Mouse (Mus musculus) spleen, postnatal 10 days (tissue): ENCODE measurements around the gene Casp6.
A peak's percentile ranks its signal among the peaks of the same experiment; 100 is the strongest.

Experiments
- DNase-seq, 2 experiments: peaks; one replicate each; pipeline ENCODE4 v3.0.0; 2021 to 2022; ENCODE audit warnings: low spot score in 2 of 2

The Casp6 gene

DNA sequence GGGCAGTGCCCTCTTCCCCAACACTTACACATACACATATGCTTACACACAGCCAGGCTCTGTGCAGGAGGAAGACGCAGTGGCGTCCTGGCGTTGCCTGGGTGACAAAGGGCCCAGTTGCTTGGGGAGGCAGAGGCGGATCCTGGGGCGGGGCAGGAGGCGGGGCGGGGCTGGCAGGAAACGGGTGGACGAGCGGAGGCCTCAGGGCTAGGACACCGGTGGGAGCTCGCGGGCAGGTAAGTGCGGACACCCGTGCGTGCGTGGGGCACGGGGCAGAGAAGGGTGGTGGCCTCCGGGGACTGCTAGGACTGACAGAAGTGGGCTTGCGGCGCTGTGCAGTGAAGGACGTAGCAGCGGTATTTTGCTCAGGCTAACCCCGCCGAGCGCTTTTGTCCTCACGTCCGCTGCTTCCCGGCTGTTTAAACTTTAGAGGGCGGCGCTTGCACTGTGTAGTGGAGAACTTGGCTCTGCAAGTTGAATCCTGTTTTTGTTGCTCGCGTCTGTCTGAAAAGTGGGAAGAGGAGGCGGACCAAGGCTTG, at the start of gene Casp6:
TSS of gene Casp6 (plus strand) at position 155 of the 539 bp plus-strand sequence.
- DNase-seq, result peak; percentile 77 to 89

DNA sequence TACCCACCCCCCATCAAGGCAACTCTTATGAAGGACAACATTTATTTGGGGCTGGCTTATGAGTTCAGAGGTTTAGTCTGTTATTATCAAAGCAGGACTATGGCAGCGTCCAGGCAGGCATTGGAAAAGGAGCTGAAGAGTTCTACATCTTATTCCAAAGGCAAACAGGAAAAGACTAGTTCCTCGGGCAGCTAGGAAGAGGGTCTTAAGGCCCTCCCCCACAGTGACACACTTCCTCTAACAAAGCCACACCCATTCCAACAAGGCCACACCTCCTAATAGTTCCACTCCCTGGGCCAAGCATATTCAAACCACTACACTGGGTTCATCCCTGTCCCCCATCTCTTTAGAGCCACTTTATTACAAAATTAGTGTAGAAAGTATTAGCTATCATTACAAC, 38.6 kb upstream of the Casp6 start:
- no peak for DNase-seq

DNA sequence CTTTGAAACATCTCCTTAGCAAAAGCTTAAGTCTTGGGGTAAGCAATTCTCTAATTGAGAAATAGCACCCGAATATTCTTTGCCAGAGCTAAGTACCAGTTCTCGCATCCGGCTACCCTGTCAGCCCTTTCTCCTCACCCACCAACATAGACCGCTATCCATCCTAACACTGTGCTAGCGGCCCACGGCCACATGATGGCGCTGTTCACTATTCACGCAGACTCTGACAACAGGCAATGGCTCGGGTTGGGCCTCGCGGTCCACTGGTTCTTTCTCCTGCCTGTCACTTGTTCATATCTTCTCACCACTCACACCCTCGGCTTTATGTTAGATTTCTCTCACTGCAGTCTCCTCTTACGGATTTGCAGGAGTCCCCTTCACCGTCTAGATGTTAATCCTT, 37.5 kb upstream of the Casp6 start:
- DNase-seq, result peak in 1 of 2 experiments; percentile 67

DNA sequence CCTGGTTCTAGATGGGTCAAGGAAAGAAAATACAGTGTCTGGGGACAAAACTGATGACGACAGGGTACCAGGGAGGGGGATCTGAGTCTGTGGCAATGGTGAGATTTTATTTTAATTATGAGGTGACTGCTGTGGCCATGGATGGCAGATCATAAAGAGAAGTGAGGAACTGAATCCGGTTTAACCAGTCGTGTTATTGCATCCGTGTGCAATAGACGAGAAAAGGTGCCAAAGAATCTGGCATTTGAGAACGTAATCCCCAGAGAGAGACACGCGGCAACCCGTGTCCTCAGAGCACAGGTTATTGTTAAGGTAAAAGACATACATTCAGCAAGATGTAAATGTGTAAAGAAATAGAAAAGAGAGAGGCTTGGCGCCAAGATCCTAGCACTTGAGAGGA, 23.9 kb upstream of the Casp6 start:
- no peak for DNase-seq

DNA sequence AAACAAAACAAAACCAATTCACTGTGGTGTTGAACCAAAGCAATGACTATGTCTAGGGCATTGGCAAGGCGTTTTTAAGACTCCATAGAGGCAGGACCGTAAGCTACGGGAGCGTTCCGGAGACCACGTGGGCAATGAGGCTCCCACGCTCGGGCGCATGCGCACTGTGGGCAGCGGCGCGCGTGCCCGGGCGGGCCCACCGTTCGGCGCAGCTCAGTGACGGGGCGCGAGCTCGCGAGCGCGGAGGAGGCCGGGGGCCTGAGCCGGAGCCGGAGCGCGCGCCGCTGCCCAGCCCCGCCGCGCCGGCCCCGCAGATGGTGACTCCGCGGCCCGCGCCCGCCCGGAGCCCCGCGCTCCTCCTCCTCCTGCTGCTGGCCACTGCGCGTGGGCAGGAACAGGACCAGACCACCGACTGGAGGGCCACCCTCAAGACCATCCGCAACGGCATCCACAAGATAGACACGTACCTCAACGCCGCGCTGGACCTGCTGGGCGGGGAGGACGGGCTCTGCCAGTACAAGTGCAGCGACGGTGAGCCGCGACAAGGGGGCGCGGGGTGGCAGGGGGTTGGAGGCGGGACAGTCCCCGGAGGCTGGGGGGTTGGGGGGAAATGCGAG, 22.7 kb upstream of the Casp6 start, which contains the start of gene Pla2g12a:
TSS of gene Pla2g12a (plus strand) at position 202 of the 617 bp plus-strand sequence.
- DNase-seq, result peak; percentile 74 to 91

DNA sequence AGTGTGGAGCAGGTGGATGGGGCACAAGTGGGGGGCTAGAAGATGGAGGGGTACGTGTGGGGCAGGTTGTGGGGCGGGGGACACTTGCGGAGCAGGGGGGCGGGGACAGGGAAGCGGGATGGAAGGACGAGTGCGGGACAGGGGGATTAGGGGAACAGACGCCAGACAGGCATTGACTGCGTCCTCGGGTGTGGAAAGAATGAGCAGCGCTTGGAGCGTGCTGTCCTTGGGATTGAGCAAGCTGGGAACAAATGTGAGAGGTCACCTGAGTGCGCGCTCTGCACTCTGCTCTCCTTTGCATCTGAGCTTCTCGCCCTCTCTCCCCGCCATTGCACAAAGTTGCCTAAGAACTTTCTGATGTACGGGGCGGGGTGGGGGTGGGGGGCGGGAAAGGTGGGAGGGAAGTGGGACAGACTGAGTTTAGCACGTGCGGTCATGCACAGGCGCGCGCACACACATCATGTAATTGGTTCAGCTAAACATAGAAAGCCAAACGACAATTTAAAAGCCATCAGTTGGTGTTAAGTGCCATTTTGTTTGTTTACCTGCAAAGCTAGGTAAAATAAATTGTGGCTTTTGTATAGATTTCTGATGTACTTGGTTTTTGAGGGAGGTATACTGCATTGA, 22.0 kb upstream of the Casp6 start:
- peak in 1 of 2 experiments; percentile 37 for DNase-seq

DNA sequence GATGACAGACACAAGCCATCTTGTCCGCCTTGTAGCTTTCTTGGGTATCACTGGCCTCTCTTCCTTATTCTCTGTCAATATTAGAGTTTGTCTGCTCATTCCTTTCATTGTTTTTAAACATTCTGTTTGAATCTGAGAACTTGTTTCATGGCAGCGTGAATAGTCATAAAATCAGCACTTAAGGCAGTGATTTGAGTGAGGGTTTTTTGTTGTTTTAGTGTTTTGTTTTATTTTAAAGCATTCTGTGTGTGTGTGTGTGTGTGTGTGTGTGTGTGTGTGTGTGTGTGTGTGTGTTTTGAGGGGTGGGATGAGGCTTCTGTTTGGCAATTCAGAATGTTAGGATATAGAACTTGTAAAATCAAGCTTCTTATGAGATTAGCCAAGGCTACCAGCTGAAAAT, 21.3 kb upstream of the Casp6 start:
- no peak for DNase-seq

DNA sequence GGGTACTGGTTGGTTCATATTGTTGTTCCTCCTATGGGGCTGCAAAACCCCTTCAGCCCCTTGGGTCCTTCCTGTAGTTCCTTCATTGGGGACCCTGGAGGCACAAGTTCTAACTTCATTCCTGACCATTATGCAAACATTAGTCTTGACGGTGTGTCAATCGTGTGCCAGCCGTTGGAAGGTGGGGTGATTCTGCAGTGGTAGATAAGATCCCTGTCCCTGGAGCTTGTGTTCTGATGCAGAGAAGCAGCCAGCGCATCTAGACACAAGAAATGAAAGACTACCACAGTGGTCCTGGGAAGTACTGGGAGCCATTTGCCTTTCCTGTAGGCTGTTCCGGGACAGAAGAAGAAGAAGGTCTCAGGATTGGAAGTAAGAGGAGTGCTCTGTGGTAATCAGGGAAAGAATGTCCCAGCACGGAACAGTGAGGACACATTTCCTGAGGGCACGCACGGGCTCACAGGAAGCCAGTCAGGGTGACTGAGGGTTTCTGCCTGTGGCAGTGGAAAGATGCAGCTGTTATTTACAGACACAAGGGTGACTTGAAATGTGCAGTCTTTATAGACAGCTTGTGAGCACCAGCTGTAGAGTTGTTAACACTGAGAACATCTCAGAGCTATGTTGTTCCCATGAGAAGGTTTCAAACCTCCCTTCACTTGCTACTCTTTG, 20.2 kb upstream of the Casp6 start:
- DNase-seq, result peak; percentile 27 to 30

DNA sequence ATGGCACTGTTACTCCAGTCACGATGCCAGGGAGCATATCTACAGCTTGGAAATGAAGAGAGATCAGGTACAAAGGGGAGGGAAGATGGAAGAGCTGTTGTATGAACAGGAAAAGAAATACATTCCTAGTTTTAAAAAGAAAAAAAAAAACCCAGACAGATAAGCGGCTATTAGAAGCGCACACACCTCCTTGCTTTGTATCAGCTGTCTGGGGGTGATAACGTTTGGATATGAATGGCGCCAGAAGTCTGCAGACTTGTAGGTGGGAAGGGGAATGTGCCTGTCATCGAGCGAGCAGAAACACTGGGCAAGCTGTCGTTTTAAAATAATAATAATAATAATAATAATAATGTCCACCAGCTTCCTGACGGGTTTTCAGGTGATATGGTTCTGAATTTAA, 15.6 kb upstream of the Casp6 start:
- DNase-seq, result no peak

DNA sequence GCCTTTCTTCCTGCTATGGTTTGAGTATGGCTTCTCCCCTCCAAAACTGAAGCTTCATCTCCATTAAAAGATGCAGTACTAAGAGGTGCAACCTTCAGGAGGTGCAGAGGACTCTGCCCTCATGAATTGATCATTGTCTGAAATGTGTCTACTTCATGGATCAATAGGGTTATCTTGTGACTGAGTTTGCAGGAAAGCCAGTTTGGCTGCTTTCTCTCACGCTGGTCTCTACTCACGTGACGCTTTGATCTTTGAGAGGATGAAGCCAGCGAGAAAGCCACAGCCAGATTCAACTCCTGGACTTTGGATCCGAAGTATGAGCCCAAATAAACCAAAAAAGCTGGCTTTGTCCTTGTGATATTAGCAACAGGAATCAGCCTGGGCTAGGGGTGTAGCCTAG, 14.8 kb upstream of the Casp6 start:
- no peak for DNase-seq

DNA sequence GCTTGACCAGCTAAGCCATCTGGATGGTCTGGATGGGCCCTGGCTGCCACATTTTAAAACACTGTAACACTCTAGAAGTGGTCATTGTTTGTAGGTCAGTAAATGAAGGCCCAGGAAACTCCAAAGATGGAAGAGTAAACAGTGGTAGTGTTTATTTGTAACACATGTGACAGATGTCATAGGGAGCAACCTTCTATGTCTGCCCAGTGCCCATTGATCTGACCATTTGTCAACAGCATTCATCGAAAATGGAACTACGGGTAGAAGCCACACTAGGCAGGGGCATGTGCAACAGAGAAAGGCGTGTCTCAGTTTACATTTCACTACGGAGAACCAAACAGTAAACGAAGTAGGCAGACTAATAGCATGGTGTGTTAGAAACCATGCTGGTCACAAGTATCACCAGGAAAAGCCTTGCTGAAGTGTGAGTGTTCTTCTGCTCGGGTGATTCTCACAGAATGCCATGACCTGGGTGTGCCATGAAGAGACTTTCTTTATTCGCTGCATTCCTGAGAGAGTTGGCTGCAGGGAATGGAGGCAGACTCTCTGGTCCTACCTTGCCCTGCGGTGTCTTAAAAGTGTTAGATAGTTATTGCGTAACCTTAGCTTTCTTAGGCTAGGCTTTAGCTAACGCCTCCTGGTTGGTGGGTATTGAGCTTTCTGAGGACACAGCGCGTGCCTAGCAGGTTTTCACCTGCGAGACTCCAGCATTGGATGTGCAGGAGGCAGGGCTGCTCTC, 13.3 kb upstream of the Casp6 start:
- no peak for DNase-seq

DNA sequence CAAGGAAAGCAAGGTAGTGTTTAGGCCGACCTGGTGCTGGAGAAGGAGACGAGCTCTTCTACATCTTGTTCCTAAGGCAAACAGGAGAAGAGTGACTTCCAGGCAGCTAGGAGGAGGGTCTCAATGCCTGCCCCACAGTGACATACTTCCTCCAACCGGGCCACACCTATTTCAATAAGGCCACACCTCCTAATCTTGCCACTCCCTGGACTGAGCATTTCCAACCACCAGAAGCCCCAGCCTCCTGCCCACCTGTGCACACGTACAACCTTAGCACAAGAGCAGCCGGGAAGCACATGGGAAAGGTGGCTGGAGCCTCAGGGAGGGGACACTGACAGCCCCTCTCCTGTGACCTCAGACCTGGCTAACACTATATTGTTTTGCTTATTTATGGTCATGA, 9.2 kb upstream of the Casp6 start:
- DNase-seq, result no peak

DNA sequence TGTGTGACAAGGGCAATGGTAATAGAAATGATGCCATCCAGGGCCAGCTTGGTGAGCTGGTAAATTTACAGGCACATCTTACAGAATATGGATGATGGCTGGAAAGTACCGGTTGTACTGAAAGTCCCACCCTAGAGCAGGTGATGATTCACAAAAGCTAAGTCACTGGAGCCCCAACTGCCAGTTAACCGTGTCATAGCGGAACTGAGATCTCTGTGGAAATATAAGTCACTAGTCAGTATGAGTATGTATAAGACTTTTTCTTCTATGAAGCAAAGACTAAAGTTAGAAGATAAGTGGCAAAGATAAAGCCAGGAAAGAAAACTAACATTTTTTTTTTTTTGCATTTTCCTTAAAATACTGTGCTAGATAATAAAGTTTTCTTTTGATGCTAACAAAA, 8.1 kb upstream of the Casp6 start:
- no peak for DNase-seq

DNA sequence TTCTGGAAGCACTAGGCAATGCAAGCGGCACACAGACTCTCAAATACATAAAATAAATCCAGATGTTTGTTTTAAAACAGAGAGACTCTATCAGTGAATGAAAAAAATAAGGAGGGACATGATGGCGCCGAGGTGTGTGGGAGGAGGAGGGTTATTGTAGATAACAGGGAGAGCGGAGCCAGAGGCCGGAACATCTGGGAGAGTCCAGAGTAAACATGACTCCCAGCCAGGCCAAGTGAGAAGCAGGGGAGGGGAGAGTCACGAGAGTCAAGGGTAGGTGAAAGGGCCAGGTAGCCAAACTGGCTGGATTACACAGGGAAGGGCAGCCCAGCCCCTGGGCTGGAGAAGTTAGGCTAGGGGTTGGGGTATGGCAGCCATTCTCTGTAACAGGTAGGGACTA, 4.6 kb upstream of the Casp6 start:
- no peak for DNase-seq

DNA sequence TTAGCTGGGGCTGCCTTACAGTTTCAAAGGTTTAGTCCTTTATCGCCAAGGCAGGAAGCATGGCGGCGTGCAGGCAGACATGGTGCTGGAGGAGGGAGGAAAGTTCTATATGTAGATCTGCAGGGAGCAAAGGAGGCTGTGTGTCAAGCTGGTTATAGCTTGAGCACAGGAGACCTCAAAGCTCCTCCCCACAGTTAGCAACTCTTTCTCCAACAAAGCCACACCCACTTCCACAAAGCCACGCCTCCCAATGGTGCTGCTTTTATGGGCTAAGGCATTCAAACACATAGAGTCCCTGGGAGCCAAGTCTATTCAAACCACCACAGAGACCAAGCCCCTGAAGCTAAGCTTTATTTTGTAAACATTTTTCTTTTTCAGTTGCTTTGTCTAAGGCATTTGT, 2.3 kb upstream of the Casp6 start:
- DNase-seq, result peak in 1 of 2 experiments; percentile 35

DNA sequence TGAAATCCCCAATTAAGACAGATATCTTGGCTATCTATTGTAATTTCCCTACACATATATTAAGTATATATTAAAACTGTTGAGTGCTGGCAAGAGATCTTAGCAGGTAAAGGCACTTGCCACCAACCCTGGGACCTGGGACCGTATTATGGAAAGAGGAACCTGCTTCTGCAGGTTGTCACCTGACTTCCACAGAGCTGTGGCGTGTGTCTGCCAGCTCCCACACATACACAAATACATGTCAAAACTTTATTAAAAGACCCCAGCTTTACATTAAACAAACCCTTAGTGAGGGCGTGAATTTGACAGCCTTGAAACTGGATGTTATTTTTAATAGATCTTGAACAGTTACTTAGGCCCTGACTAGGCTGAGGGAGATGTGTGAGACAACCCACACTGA, 2.1 kb downstream of the Casp6 start:
- DNase-seq, result no peak

DNA sequence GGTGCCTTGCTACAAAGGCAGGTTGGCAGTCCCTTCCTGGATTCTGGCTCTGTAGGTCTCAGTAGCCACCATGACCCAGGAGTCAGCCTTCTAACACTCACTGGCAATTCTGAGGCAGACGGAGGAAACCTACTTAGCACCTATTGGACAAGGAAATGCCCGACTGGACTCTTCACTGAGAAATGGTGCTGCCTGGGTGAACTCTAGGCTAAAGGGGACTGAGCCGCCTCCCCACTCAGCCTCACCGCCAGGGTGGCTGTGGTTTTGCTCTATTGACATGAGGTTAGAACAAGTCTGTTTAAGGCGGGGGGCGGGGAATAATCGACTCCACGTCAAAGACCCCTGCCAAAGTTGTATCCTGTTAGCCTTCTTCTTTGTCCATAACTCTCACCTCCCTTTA, 2.6 kb downstream of the Casp6 start:
- DNase-seq, result no peak

DNA sequence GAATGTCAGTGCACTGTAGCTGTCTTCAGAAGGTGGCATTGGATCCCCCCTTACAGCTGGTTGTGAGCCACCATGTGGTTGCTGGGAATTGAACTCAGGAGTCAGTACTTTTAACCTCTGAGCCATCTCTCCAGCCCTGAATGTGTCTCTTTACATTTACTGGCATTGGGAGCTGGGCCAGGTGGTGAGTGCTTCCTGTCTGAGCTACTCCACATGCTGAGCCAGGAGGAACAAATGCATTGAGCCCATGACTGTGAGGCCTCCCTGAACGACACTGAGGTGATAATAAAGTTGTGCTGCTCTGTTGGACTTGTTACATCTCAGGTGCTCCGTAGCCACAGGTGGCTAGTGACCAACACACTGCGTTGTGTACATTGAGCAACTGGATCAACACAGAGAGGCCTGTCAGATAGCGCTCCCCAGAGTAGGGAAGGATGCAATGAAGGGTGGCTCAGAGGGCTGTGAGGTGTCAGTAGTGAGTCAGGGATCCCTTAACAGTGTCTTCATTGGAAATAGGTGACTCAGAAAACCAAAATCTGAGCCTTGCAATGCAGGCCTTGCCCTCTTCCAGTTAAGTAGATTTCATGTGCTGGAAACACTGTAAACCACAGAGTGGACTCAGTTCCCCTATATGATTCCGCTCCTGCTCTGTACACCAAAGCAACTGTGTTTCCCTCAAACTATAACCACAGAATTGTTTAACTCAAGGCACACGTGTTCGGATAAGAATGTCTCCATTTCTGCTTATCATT, 3.3 kb downstream of the Casp6 start:
- no peak for DNase-seq

DNA sequence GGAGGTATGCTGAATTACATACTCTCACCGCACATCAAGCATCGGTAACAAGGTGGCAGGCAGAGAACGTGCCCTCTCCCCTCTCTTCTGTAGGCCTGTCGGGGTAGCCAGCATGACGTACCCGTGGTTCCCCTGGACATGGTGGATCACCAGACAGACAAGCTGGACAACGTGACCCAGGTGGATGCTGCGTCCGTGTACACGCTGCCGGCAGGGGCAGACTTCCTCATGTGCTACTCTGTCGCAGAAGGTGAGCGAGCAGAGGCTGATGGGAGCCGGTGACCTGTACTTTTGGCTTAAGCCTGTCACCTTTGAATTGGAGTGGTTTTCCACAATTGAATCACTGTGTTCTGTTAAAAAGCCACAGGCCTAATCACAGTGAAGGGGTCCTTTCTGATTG, 10.8 kb downstream of the Casp6 start:
- DNase-seq, result no peak

DNA sequence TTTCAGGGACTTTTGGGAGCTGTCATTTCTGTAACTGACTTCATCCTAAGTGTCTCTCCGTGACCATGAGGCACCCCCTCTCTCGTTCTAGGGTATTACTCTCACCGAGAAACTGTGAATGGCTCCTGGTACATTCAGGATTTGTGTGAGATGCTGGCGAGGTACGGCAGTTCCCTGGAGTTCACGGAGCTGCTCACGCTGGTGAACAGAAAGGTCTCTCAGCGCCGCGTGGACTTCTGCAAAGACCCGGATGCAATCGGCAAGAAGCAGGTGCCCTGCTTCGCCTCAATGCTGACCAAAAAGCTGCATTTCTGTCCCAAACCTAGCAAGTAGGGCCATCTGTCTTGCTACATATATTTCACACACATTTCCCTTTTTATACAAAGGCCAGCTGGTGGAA, 12.0 kb downstream of the Casp6 start:
- DNase-seq, result no peak

DNA sequence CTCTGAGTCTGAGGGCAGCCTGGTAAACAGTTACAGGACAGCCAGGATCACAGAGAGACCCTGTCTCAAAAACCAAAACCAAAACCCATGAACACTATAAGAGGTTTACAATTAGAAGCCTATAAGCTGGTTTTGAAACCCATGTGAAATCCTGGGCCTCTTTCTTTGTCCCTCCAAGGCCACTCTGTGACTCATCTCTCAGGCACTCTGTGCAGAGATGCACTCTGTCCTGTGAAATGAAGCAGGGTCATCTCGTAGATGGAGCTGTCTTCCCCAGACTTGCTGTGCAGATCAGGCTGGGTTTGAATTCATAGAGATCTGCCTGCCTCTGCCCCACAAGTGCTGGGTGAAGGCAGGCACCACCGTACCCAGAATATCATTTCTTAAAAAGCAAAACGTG, 16.2 kb downstream of the Casp6 start:
- no peak for DNase-seq

DNA sequence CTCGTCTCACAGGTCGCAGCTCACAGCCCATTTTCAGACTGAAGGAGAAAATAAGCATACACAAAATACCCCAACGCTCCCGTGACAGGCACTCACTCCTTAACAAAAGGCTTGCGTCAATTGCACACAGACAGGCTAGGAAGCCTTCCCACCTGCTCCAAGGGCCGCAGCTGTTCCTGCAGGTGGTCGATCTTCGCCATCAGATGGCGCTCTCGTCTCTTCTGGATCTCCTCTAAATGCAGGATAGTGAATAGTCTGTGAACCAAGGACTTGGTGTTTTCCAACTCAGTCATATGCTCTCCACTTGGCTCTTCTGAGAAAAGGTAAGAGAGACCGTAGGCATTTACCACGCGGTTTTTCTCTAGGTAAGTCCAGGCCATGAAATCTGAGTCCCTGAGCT, 17.2 kb downstream of the Casp6 start:
- peak in 1 of 2 experiments; percentile 55 for DNase-seq
